Mouse (Mus musculus): ENCODE data around the gene Chtf18.

DNA sequence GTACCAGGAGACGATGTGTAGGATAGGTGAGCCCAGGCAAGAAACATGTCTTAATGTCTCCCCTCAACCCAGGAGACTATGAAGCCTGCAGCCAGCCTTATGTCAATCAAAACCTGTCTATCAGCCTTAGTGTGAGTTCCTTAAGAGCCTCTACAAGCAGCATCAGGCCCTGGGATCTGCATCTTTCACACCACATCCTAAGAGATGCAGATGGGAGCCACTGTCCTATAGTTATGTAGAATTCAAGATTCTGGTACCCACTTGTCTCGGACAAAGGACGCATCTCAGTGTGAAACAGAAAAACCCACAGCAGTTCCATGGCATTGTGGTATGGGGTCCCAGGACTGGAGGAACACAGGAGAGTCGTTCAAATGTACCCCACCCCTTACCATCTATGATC lies 27.9 kb upstream of the Chtf18 start:
- no peak for TF ChIP-seq CTCF (IDR thresholded peaks at IDR 0.05)
- no peak for TF ChIP-seq POLR2A (IDR thresholded peaks at IDR 0.05; ENCODE audit: insufficient read depth, low read depth, low read length)

Data from heart, adult 2 months (tissue).